Mouse (Mus musculus) liver, embryonic 12.5 days (tissue): Measurements from ENCODE around the gene Slc7a6os. TPM values are rescaled to one million over a fixed set of nuclear protein-coding genes. Genes with fewer than 3 reads are reported as not detected.

Experiments used
- polyA plus RNA-seq: library from polyadenylated mRNA; unstranded; fragments of >200 nt; fragmentation: Nextera tagmentation; extraction: Ambion mirVana; gene quantifications from 2 replicates; pipeline ENCODE4 v1.2.1, GENCODE M21; 2016

Gene Slc7a6os
- polyA plus RNA-seq, 1 experiment from 2014 or later = 21.9 TPM

Other genes starting within 250 kb of the Slc7a6os start
- 18.2 and 18.6 TPM in 2 replicates for gene Slc12a4, start 244.8 kb downstream of the Slc7a6os start, polyA plus RNA-seq
- not detected in 2 replicates for gene Dpep3, start 231.5 kb downstream of the Slc7a6os start, polyA plus RNA-seq
- gene Dus2, start 219.6 kb downstream of the Slc7a6os start, polyA plus RNA-seq = 16.0 and 16.5 TPM in 2 replicates
- gene Dpep2nb, start 205.0 kb downstream of the Slc7a6os start, polyA plus RNA-seq = not detected in 2 replicates
- gene Ddx28, start 199.1 kb downstream of the Slc7a6os start, polyA plus RNA-seq = 14.7 TPM in 2 replicates
- 5.0 and 5.8 TPM in 2 replicates for gene Nfatc3, start 152.1 kb downstream of the Slc7a6os start, polyA plus RNA-seq
- 6.6 and 7.9 TPM in 2 replicates for gene Esrp2, start 74.0 kb downstream of the Slc7a6os start, polyA plus RNA-seq
- 9.8 TPM in 2 replicates for gene Pla2g15, start 60.5 kb downstream of the Slc7a6os start, polyA plus RNA-seq
- gene Slc7a6, start 42.1 kb downstream of the Slc7a6os start, polyA plus RNA-seq = 17.4 and 22.2 TPM in 2 replicates
- gene Prmt7, start within 50 bp of the Slc7a6os start, polyA plus RNA-seq = 43.2 and 45.6 TPM in 2 replicates
- 0.61 and 0.92 TPM in 2 replicates for gene Smpd3, start 127.1 kb upstream of the Slc7a6os start, polyA plus RNA-seq
- gene Zfp90, start 204.4 kb upstream of the Slc7a6os start, polyA plus RNA-seq = 3.5 and 3.8 TPM in 2 replicates